Mouse (Mus musculus) embryonic facial prominence, embryonic 14.5 days (tissue): ENCODE data around the gene Mxra8. TPM values are rescaled to one million over a fixed set of nuclear protein-coding genes. Genes with fewer than 3 reads are reported as not detected.
A peak's percentile ranks its signal among the peaks of the same experiment; 100 is the strongest.

Experiments
- ATAC-seq: fragments of 200-750 bp; cut with Nextera tagmentation; 2 replicates; pipeline ENCODE4 v1.8.0; 2017; ENCODE audit warnings: low read depth, moderate number of reproducible peaks, moderate TSS enrichment
- DNase-seq: peaks from one replicate; pipeline ENCODE4 v3.0.0-alpha.2; 2015; ENCODE audit warnings: low spot score
- H3K27ac ChIP-seq: fragments of 300-500 bp; sonication (generic); replicated peaks from 2 replicates; pipeline ENCODE4 v1.5.1; 2014; ENCODE audit warnings: low read depth, mild to moderate bottlenecking, low read length, moderate library complexity
- H3K27me3 ChIP-seq: fragments of 300-500 bp; sonication (generic); replicated peaks from 2 replicates; pipeline ENCODE4 v1.6.1; 2014; ENCODE audit warnings: low read length; ENCODE audit not compliant: control insufficient read depth, insufficient read depth
- H3K36me3 ChIP-seq: fragments of 300-500 bp; sonication (generic); 2 replicates; pipeline ENCODE4 v1.6.1; 2014; ENCODE audit warnings: low read length, mixed read lengths; ENCODE audit not compliant: control insufficient read depth, insufficient read depth
- H3K4me1 ChIP-seq: fragments of 300-500 bp; sonication (generic); 2 replicates; pipeline ENCODE4 v1.6.1; 2014; ENCODE audit warnings: antibody characterized with exemption, low read length; ENCODE audit not compliant: control insufficient read depth, insufficient read depth
- H3K4me2 ChIP-seq: fragments of 300-500 bp; sonication (generic); 2 replicates; pipeline ENCODE4 v1.6.1; 2014; ENCODE audit warnings: low read depth, mild to moderate bottlenecking, low read length, moderate library complexity, mixed read lengths
- H3K4me3 ChIP-seq: fragments of 300-500 bp; sonication (generic); 2 replicates; pipeline ENCODE4 v1.5.1; 2014; ENCODE audit warnings: low read depth, mild to moderate bottlenecking, low read length
- H3K9ac ChIP-seq: fragments of 300-500 bp; sonication (generic); 2 replicates; pipeline ENCODE4 v1.6.1; 2014; ENCODE audit warnings: low read depth, mild to moderate bottlenecking, low read length, moderate library complexity, mixed read lengths
- H3K9me3 ChIP-seq: fragments of 300-500 bp; sonication (generic); 2 replicates; pipeline ENCODE4 v1.6.1; 2016; ENCODE audit warnings: low read length; ENCODE audit not compliant: control insufficient read depth
- WGBS: fragments of 180-500 bp; shearing (Covaris S2); extraction: QIAGEN DNeasy Blood & Tissue Kit; methylation state at CpG from one replicate; pipeline ENCODE4 v1.1.7; 2014; 5-methylcytosine and 5-hydroxymethylcytosine counted together
- polyA plus RNA-seq: library from polyadenylated mRNA; unstranded; fragments of >200 nt; fragmentation: Nextera tagmentation; extraction: Ambion mirVana; gene quantifications from 2 replicates; pipeline ENCODE4 v1.2.1, GENCODE M21; 2014

The Mxra8 gene
- 138 and 142 TPM in 2 replicates for polyA plus RNA-seq

DNA sequence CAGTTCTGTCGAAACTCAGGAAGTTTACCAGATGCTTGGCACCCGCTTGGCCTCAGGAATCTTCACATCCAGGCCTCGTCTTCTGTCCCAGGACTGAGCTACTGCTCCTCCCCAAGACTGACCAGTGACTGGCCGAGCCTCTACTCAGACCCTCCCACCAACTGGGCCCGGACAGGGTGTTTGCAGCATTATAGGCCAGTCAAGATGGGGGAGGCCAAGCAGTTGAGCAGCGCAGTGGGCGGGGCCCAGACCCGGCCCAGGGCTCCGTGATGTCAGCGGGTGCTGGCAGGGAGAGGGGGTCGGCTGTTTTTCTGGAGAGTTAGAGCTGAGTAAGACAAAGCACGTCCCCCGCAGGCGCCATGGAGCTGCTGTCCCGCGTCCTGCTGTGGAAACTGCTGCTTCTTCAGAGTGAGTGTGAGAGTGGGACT, at the start of gene Mxra8:
Gene Mxra8, plus strand, starts transcription at position 198 of the 428 bp plus-strand sequence.
- H3K4me2 ChIP-seq, result peak within 1 kb of the TSS; percentile 94
- H3K27me3 ChIP-seq, result no peaks in the 10 kb centered on the region
- peak within 1 kb of the TSS; percentile 52 for H3K4me3 ChIP-seq
- ATAC-seq, result peak; percentile 84
- peaks cover 30% of the 10 kb centered on the region for H3K4me1 ChIP-seq
- 6% methylated on average over 16 of the region's 16 CpGs for WGBS
- peak within 1 kb of the TSS; percentile 69 for H3K9ac ChIP-seq
- H3K36me3 ChIP-seq, result peaks cover 14% of the 10 kb centered on the region; the same call in 1 of the 2 replicates
- H3K27ac ChIP-seq, result peak within 1 kb of the TSS; percentile 81
- peak; percentile 92 for DNase-seq
- H3K9me3 ChIP-seq, result no peaks in the 10 kb centered on the region

DNA sequence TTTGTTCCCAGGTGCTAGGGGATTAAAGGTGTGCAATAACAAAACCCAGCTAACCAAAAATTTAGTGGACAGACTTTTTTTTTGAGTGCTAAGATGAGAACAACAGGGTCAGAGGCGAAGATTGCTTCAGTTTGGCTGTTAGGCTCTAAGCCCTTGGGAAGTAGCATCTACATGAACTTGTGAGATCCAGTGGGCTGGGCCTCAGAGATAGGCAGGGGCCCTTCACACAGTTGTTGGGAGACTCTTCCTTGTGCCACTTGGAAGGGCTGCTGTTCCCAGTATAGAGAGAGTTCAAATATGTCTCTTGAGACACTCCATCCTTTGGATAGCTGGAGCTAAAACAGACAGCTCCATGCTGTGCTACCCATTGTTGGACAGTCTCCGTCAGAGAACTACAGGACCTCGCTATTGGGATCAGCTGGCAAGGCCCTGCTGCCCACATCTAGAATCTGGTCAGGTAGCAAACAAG, 49.4 kb upstream of the Mxra8 start, which contains the start of gene Ankrd65:
Gene Ankrd65, plus strand, starts transcription at position 419 of the 469 bp plus-strand sequence.
- no peak within 1 kb of the TSS for H3K4me2 ChIP-seq
- H3K36me3 ChIP-seq, result no peaks in the 10 kb centered on the region
- 88% methylated on average over 1 of the region's 3 CpGs for WGBS
- ATAC-seq, result no peak
- H3K27me3 ChIP-seq, result no peaks in the 10 kb centered on the region
- no peak within 1 kb of the TSS; the same call in 1 of the 2 replicates for H3K27ac ChIP-seq
- no peaks in the 10 kb centered on the region for H3K4me1 ChIP-seq
- H3K9me3 ChIP-seq, result no peaks in the 10 kb centered on the region
- H3K9ac ChIP-seq, result no peak within 1 kb of the TSS
- DNase-seq, result no peak
- no peak within 1 kb of the TSS for H3K4me3 ChIP-seq

DNA sequence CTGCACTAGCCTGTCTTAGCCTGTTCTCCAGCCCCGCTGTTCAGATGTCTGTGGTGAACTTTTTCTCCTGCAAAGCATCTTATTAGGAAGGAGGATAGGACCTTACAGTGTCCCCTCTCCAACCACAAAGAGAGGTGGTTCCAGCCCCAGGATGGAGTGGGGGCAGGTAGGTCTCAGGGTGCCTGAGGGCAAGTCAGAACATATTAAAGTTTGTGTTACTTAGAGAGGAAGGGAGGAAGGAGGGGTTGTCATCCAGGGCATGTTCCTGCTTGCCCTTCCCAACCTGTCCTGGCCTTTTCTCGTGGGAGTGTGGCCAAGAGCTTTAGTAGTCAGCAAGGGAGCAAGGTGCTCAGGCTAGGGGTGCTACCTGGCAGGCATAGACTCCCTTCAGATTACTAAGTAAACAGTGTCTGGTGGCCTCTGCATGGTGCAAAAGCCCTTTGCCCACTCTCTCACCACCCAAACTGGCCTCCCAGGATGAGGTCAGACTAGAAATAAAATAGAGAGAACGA, 48.8 kb upstream of the Mxra8 start:
- no peaks in the 10 kb centered on the region for H3K36me3 ChIP-seq
- no peak overlapping the region for H3K4me2 ChIP-seq
- WGBS, result 57% methylated on average over 3 of the region's 3 CpGs
- peak; percentile 20 for DNase-seq
- ATAC-seq, result no peak
- no peak overlapping the region for H3K4me3 ChIP-seq
- no peaks in the 10 kb centered on the region for H3K9me3 ChIP-seq
- no peaks in the 10 kb centered on the region for H3K27me3 ChIP-seq
- H3K9ac ChIP-seq, result no peak overlapping the region
- no peak overlapping the region; the same call in 1 of the 2 replicates for H3K27ac ChIP-seq
- H3K4me1 ChIP-seq, result no peaks in the 10 kb centered on the region

DNA sequence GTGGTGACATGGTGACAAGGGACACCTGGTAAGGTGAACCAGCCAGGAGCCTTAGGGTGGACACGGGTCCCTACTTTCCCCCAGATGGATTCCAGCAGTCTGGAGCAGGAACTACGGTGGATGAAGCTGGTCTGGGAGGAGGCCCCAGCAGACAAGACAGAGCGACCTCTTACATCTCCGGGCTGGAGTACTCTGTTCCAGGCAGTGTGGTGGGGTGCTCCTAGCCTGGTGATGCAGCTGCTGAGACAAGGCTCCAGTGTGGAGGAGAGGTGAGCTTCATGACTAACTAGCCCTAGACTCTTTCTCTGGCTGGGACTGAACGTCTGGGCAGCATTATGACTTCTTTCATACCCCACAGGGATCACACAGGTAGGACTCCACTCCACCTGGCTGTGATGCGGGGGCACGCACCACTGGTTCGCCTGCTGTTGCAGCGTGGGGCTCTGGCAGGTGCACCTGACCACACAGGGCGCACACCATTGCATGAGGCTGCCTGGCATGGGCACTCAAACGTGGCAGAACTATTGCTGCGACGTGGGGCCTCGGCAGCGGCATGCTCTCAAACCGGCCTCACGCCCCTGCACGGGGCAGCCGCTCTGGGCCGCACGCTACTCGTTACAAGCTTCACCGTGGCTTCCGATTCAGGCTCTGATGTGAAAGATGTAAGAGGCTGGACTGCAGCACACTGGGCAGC, 48.1 kb upstream of the Mxra8 start:
- WGBS, result 70% methylated on average over 23 of the region's 24 CpGs
- no peak overlapping the region for H3K4me3 ChIP-seq
- no peak overlapping the region; the same call in 1 of the 2 replicates for H3K27ac ChIP-seq
- ATAC-seq (no peak), DNase-seq (no peak)
- no peak overlapping the region for H3K4me2 ChIP-seq
- no peak overlapping the region for H3K9ac ChIP-seq
- no peaks in the 10 kb centered on the region for H3K9me3 ChIP-seq
- H3K4me1 ChIP-seq, result no peaks in the 10 kb centered on the region
- no peaks in the 10 kb centered on the region for H3K36me3 ChIP-seq
- no peaks in the 10 kb centered on the region for H3K27me3 ChIP-seq

DNA sequence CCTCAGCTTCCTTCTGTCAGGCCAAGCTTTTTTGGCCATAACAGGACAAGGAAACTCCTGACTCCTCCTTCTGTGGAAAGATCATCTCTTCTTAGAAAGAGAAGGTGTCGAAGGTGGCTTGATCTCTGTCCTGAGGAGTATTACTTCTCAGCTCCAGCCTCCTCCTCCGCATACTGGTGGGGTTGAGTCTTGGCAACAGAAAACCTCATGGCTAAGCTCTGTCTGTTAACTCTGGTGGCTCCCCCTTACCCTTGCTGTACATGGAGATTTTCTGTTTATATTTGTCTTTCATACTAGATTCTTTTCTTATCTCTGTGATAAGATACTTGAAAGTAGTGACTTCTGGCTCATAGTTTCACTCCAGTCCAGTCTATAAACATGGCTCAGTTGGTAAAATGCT, 45.8 kb upstream of the Mxra8 start:
- DNase-seq (no peak), ATAC-seq (no peak)
- Histone ChIP-seq H3K4me2 (no peak overlapping the region), H3K27ac (no peak overlapping the region), H3K27me3 (no peaks in the 10 kb centered on the region), H3K4me3 (no peak overlapping the region), H3K9ac (no peak overlapping the region), H3K36me3 (no peaks in the 10 kb centered on the region), H3K4me1 (no peaks in the 10 kb centered on the region), H3K9me3 (no peaks in the 10 kb centered on the region)
- 72% methylated on average over 2 of the region's 2 CpGs for WGBS

DNA sequence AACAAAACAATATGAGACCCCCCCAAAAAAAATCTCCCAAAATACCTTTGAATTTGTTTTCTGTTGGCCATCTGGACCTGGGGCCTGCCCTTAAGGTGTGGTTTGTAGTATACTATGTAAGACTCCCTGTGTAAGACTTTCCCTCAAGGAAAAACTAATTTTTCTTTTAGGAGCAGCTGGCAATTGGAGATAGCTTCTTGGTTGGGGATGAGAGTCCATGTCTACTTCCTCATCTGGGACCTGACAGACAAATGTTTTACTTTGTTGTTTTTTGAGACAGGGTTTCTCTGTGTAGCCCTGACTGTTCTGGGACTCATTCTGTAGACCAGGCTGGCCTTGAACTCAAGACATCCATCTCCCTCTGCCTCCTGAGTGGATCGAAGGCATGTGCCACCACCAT, 37.4 kb upstream of the Mxra8 start:
- DNase-seq (no peak), ATAC-seq (no peak)
- no peaks in the 10 kb centered on the region for H3K27me3 ChIP-seq
- 90% methylated on average over 1 of the region's 1 CpGs for WGBS
- peaks cover 20% of the 10 kb centered on the region for H3K36me3 ChIP-seq
- no peak overlapping the region for H3K4me2 ChIP-seq
- H3K9ac ChIP-seq, result no peak overlapping the region
- H3K4me3 ChIP-seq, result no peak overlapping the region
- no peaks in the 10 kb centered on the region for H3K9me3 ChIP-seq
- H3K27ac ChIP-seq, result no peak overlapping the region
- peaks cover 7% of the 10 kb centered on the region; the same call in 1 of the 2 replicates for H3K4me1 ChIP-seq

DNA sequence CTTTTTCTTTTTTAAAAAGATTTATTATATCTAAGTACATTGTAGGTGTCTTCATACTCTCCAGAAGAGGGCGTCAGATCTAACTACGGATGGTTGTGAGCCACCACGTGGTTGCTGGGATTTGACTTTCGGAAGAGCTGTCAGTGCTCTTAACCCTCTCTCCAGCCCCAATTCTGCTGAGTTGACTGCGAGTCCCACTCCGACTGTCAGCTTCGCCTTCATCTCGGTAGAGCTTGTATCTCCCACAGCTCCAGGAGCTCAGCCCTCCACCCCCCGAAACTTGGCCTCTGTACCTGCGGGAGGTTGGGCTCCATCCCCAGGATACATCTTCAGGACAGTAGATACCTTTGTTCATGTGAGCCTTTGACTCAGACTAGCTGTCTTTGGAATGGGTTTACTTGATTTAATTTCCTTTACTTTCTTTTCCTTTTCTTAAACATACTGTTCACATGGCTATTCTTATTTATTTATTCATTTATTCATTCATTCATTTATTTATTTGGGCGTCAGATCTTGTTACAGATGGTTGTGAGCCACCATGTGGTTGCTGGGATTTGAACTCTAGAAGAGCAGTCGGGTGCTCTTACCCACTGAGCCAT, 36.6 kb upstream of the Mxra8 start, which contains the start of gene Mrpl20:
Gene Mrpl20, plus strand, starts transcription at position 138 of the 599 bp plus-strand sequence.
- Histone ChIP-seq H3K27me3 (no peaks in the 10 kb centered on the region), H3K36me3 (peaks cover 27% of the 10 kb centered on the region), H3K9me3 (no peaks in the 10 kb centered on the region), H3K9ac (peak within 1 kb of the TSS; percentile 88), H3K4me1 (peaks cover 7% of the 10 kb centered on the region; the same call in 1 of the 2 replicates), H3K27ac (peak within 1 kb of the TSS; percentile 39), H3K4me2 (peak within 1 kb of the TSS; percentile 58), H3K4me3 (peak within 1 kb of the TSS; percentile 84)
- no peak for ATAC-seq
- WGBS, result 10% methylated on average over 12 of the region's 12 CpGs
- peak; percentile 54 for DNase-seq

DNA sequence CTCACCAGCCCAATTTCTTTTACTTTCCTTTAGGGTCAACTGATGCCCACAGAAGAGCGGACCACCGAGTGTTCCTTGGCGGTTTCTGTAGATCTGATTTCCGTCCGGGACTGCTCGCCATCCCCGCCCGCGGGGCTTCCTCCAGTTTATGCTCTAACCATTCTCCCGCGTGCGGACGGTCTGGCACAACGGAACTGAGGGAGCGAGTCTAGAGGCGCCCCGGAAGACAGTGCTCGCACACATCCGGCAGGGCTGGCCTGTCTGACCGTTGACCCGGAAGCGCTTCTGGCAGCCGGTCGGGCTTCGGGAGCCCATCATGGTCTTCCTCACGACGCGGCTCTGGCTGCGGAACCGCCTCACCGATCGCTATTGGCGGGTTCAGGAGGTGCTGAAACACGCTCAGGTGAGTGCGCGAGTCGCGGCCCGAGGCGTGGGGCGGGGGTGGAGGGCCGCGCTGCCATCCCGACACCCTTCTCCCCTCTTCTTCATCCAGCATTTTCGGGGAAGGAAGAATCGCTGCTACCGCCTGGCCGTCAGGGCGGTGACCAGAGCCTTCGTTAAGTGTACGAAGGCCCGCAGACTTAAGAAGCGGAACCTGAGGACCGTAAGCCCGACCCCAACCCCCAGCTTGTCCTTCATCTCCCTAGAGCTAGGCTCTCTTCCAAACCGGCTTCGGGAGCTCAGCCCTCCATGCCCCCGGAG, 36.0 kb upstream of the Mxra8 start:
- ATAC-seq (peak; percentile 99), DNase-seq (peak; percentile 95)
- peaks cover 7% of the 10 kb centered on the region; the same call in 1 of the 2 replicates for H3K4me1 ChIP-seq
- peak overlapping the region; percentile 39 for H3K27ac ChIP-seq
- H3K4me3 ChIP-seq, result peak overlapping the region; percentile 84
- peak overlapping the region; percentile 88 for H3K9ac ChIP-seq
- H3K9me3 ChIP-seq, result no peaks in the 10 kb centered on the region
- peaks cover 33% of the 10 kb centered on the region for H3K36me3 ChIP-seq
- no peaks in the 10 kb centered on the region for H3K27me3 ChIP-seq
- peak overlapping the region; percentile 58 for H3K4me2 ChIP-seq
- under 1% methylated on average over 44 of the region's 58 CpGs for WGBS
